Mouse (Mus musculus) cortical plate, adult 2 months (tissue): ENCODE results near the gene 1110065P20Rik. TPM values are rescaled to one million over a fixed set of nuclear protein-coding genes. Genes with fewer than 3 reads are reported as not detected.

Experiments used
- H3K27ac ChIP-seq: fragments of 200-500 bp; 2 replicates; pipeline ENCODE4 v1.5.1; 2012; ENCODE audit warnings: low read length, control low read depth, inconsistent platforms; ENCODE audit not compliant: insufficient read depth
- H3K4me1 ChIP-seq: fragments of 200-500 bp; 2 replicates; pipeline ENCODE4 v1.6.1; 2011; ENCODE audit warnings: low read length; ENCODE audit not compliant: control insufficient read depth, insufficient read depth
- H3K4me3 ChIP-seq: fragments of 200-500 bp; 2 replicates; pipeline ENCODE4 v1.5.1; 2011; ENCODE audit warnings: mild to moderate bottlenecking, low read length, control low read depth; ENCODE audit not compliant: insufficient read depth
- CTCF ChIP-seq: fragments of 200-500 bp; IDR thresholded peaks from 2 replicates; pipeline ENCODE4 v1.5.1; 2011; ENCODE audit warnings: mild to moderate bottlenecking, control low read depth, low read length; ENCODE audit not compliant: insufficient read depth; ENCODE audit errors: extremely low read depth
- POLR2A ChIP-seq: fragments of 200-500 bp; IDR thresholded peaks from 2 replicates; pipeline ENCODE4 v1.6.1; 2011; ENCODE audit warnings: mild to moderate bottlenecking, low read length, control low read depth; ENCODE audit not compliant: insufficient read depth; ENCODE audit errors: extremely low read depth
- polyA plus RNA-seq: library from polyadenylated mRNA; depleted of rRNA; stranded (reverse); fragments of >200 nt; gene quantifications from 2 replicates; pipeline ENCODE4 v1.2.3, GENCODE M21; 2012; rRNA removed

Gene 1110065P20Rik
- 95.8 and 103 TPM in 2 replicates for polyA plus RNA-seq

- TF ChIP-seq CTCF (no peak), POLR2A (0 out of 2 replicates have a peak, but pooled peaks have one; percentile 16)
- H3K4me3 ChIP-seq = peak within 1 kb of the TSS; percentile 67
- H3K4me1 ChIP-seq = no peaks in the 10 kb centered on the region; the same call in 1 of the 2 replicates
- H3K27ac ChIP-seq = peak within 1 kb of the TSS; percentile 91
These were observed at the start of gene 1110065P20Rik for GRCm38 (mm10) chr4:124850933-124851658. Gene 1110065P20Rik (minus strand): TSS chr4:124851196.

GRCm38 (mm10) chr4:124899906-124900305 lies 48.9 kb upstream of the 1110065P20Rik start:
- no peaks in the 10 kb centered on the region for H3K4me1 ChIP-seq
- no peak overlapping the region for H3K4me3 ChIP-seq
- H3K27ac ChIP-seq = no peak overlapping the region
- TF ChIP-seq CTCF (no peak), POLR2A (no peak)

- Histone ChIP-seq H3K27ac (no peak overlapping the region), H3K4me1 (peaks cover 2% of the 10 kb centered on the region; the same call in 1 of the 2 replicates), H3K4me3 (no peak overlapping the region)
- TF ChIP-seq CTCF = no peak
- no peak for TF ChIP-seq POLR2A
These were observed 47.4 kb upstream of the 1110065P20Rik start for GRCm38 (mm10) chr4:124898428-124898827.

- peaks cover 9% of the 10 kb centered on the region for H3K4me1 ChIP-seq
- H3K27ac ChIP-seq = peak overlapping the region; percentile 55
- TF ChIP-seq POLR2A (peak; percentile 56; the same call in 1 of the 2 replicates), CTCF (no peak)
- H3K4me3 ChIP-seq = peak overlapping the region; percentile 46
These were observed 43.8 kb upstream of the 1110065P20Rik start for GRCm38 (mm10) chr4:124894508-124895428.

GRCm38 (mm10) chr4:124893769-124894168 lies 42.8 kb upstream of the 1110065P20Rik start:
- H3K4me3 ChIP-seq = peak overlapping the region; percentile 46
- H3K4me1 ChIP-seq = peaks cover 9% of the 10 kb centered on the region
- peak overlapping the region; percentile 55 for H3K27ac ChIP-seq
- TF ChIP-seq POLR2A = no peak
- no peak for TF ChIP-seq CTCF

DNA sequence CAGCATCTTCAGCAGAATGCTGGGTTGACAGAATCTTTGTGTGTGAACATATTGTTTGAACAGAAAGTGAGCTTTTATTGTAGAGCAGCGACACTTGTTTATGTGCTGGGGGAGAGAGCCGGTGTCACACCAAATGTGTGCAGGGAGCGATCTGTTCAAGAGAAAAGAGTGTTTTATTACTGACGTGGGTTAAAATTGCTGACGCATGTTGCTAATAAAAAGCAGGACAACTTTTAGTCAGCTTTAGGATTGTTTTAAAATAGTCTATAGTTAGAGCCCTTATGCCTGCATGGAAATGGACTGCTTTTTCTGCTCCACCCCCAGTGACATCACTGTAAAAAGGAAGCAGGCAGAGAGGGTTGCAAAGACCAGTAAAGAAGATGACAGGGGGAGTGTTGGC lies 39.8 kb upstream of the 1110065P20Rik start:
- Histone ChIP-seq H3K4me1 (peaks cover 9% of the 10 kb centered on the region), H3K27ac (no peak overlapping the region; the same call in none of the 2 replicates), H3K4me3 (no peak overlapping the region)
- no peak for TF ChIP-seq POLR2A
- no peak for TF ChIP-seq CTCF

DNA sequence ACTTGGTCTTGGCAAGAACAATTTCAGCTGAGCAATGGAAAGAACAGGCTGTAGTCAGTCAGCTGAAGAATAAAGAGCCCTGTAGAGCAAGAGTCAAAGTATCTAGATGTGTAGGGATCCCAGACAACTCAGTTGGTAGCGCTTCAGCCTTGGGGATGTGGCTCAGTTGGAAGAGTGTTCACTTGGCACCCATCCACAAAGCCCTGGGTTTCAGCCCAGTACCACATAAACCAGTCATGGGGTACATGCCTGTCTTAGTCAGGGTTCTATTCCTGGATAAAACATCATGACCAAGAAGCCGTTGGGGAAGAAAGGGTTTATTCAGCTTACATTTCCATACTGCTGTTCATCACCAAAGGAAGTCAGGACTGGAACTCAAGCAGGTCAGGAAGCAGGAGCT lies 38.9 kb upstream of the 1110065P20Rik start:
- no peak overlapping the region for H3K4me3 ChIP-seq
- H3K27ac ChIP-seq = no peak overlapping the region
- H3K4me1 ChIP-seq = peaks cover 9% of the 10 kb centered on the region
- TF ChIP-seq CTCF (no peak), POLR2A (no peak)

GRCm38 (mm10) chr4:124888702-124889101 lies 37.7 kb upstream of the 1110065P20Rik start:
- H3K27ac ChIP-seq = no peak overlapping the region
- TF ChIP-seq POLR2A (no peak), CTCF (no peak)
- H3K4me1 ChIP-seq = peaks cover 8% of the 10 kb centered on the region
- H3K4me3 ChIP-seq = no peak overlapping the region

- Histone ChIP-seq H3K27ac (no peak overlapping the region), H3K4me1 (no peaks in the 10 kb centered on the region), H3K4me3 (peak overlapping the region; percentile 67)
- TF ChIP-seq POLR2A (no peak), CTCF (no peak)
These were observed 31.2 kb upstream of the 1110065P20Rik start for GRCm38 (mm10) chr4:124882151-124882729.
